21 mouse cellular contexts compared by ENCODE assay signal in the genomic region with DNA sequence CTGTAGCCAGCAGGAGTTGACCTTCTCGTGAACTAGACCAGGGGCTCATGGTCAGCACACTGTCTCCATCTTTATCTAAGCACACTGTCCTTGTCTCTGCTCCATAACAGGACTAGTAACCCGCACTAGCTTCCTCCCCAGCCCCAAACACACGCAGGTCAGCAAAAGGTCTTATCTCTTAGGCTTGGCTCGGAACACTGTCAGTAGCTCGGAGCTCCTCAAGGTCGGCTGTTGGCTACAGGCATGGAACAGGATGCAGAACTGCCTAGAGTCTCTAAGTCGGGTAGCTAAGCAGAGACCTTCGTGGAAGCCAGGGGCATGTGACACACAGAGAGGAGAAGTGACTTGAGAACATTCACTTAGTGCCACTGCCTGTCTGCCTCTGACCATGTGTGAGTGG. TPM values are rescaled to one million over a fixed set of nuclear protein-coding genes. Genes with fewer than 3 reads are reported as not detected.
DNase-seq lines count a peak whose midpoint lies in the region; ATAC-seq lines count a peak whose summit lies in the region.
"Had no signal": no experiment of that assay in that cellular context is flagged by ENCODE, and none has a peak within 500 bp of the region (broad histone marks: within the 10 kb centered on the region; RNA-seq: fewer than 3 reads in every experiment).

No protein-coding gene starts in this region.

- H3K4me1 ChIP-seq in heart, embryonic 14.5 days (ENCODE audit: control insufficient read depth in 2 of 2, insufficient read depth in 2 of 2, low read length in 2 of 2) = peaks cover 29 to 34% of the 10 kb centered on the region in 2 experiments
- peaks cover 60% of the 10 kb centered on the region for H3K4me1 ChIP-seq in liver, embryonic 12.5 days

- ATAC-seq in heart, embryonic 14.5 days (ENCODE audit: insufficient number of reproducible peaks, insufficient read depth, low FRiP score, low read depth) = no peak
- ATAC-seq in liver, embryonic 12.5 days = no peak
- no peak for ATAC-seq in CD4-positive, CD25-positive, alpha-beta regulatory T cell, adult 4 months
- ATAC-seq: hindbrain, embryonic 16.5 days had no signal

- 32% methylated on average over 8 of the region's 8 CpGs for whole genome bisulfite sequencing in heart, embryonic 14.5 days
- 26% methylated on average over 8 of the region's 8 CpGs for WGBS in liver, embryonic 12.5 days (ENCODE audit: insufficient replicate concordance)

- DNase-seq in heart, postnatal 36 days = no peak
- peak; percentile 78 for DNase-seq in adrenal gland, adult 2 months
- DNase-seq in adrenal gland, postnatal 10 days = peak; percentile 72
- DNase-seq in embryo, embryonic 9.5 days (ENCODE audit: extremely low spot score) = no peak
- DNase-seq: cerebellum, adult 11 months; kidney, postnatal 14 days; layer of hippocampus, postnatal 36 days; lung, postnatal 36 days; right cerebral cortex, postnatal 14 days; thymus, postnatal 25 days had no signal

- no peaks in the 10 kb centered on the region for H3K9me3 ChIP-seq in heart, embryonic 14.5 days (ENCODE audit: control insufficient read depth, low read length)
- no peaks in the 10 kb centered on the region for H3K9me3 ChIP-seq in liver, embryonic 12.5 days (replicated peaks)
- H3K9me3 ChIP-seq: limb, embryonic 10.5 days had no signal

- no peaks in the 10 kb centered on the region for H3K27me3 ChIP-seq in heart, embryonic 14.5 days (ENCODE audit: control insufficient read depth, insufficient read depth, low read length)
- no peaks in the 10 kb centered on the region for H3K27me3 ChIP-seq in liver, embryonic 12.5 days (replicated peaks)
- H3K27me3 ChIP-seq: CH12.LX had no signal

- intact Hi-C loops in heart, postnatal 36 days (cut with DNase I) = loop anchor here (10.0 kb wide), 1 partner anchor 517 kb away; the partner anchor contains the start of genes Cd151 and Cracr2b

- H3K9ac ChIP-seq in heart, embryonic 14.5 days (ENCODE audit: low read length) = no peak overlapping the region
- no peak overlapping the region for H3K9ac ChIP-seq in liver, embryonic 12.5 days

- peaks cover 59% of the 10 kb centered on the region for H3K36me3 ChIP-seq in heart, embryonic 14.5 days (ENCODE audit: control insufficient read depth, insufficient read depth, low read length)
- peaks cover 56% of the 10 kb centered on the region for H3K36me3 ChIP-seq in liver, embryonic 12.5 days

- peak overlapping the region; percentile 53 to 74 for H3K27ac ChIP-seq in heart, embryonic 14.5 days (replicated peaks in 1 of 2; ENCODE audit: control insufficient read depth in 1 of 2, insufficient read depth in 1 of 2, low read depth in 2 of 2, low read length in 2 of 2)
- peak overlapping the region; percentile 38 for H3K27ac ChIP-seq in liver, embryonic 12.5 days
- H3K27ac ChIP-seq: limb, embryonic 10.5 days had no signal

- no peak overlapping the region for H3K4me2 ChIP-seq in heart, embryonic 14.5 days (ENCODE audit: low read length)
- no peak overlapping the region for H3K4me2 ChIP-seq in liver, embryonic 12.5 days

- H3K4me3 ChIP-seq in heart, embryonic 14.5 days (ENCODE audit: control insufficient read depth in 1 of 2, insufficient read depth in 1 of 2, low read depth in 1 of 2, low read length in 2 of 2) = no peak overlapping the region
- no peak overlapping the region for H3K4me3 ChIP-seq in liver, embryonic 12.5 days
- H3K4me3 ChIP-seq: erythroblast, embryonic 14.5 days; limb, embryonic 10.5 days had no signal

RNA-seq across cellular contexts. Expression of gene Ifitm5, which starts 1.9 kb away (rescaled TPM):
- 0.65 and 0.82 TPM in 2 replicates for polyA plus RNA-seq in heart, embryonic 14.5 days (2014; fragmentation: Nextera tagmentation; extraction: Ambion mirVana)
- total RNA-seq in heart, postnatal 36 days (2021) = under 1 TPM in 1 of 2 experiments, not detected in 1; 0.42 TPM
- total RNA-seq in adrenal gland, adult 2 months (2021) = 1 to 10 TPM in 1 of 2 experiments, under 1 TPM in 1; 0.78 to 1.3 TPM
- 1.2 and 2.7 TPM in 2 replicates for polyA plus RNA-seq in adrenal gland, adult 2 months (2012; rRNA removed)
- 1 to 10 TPM; 1.4 to 3.3 TPM for total RNA-seq in adrenal gland, postnatal 10 days (2021)
- 0.94 and 0.99 TPM in 2 replicates for polyA plus RNA-seq in liver, embryonic 12.5 days (2016; fragmentation: Nextera tagmentation; extraction: Ambion mirVana)
- not detected for polyA plus RNA-seq in CD4-positive, CD25-positive, alpha-beta regulatory T cell, adult 4 months (2017; shearing (Covaris generic))
- total RNA-seq: common myeloid progenitor, adult 5-6 weeks; layer of hippocampus, postnatal 36 days; midbrain, postnatal 0 days had no signal
- polyA plus RNA-seq: erythroblast, embryonic 14.5 days had no signal

RNA-seq across cellular contexts. Expression of gene Pgghg, which starts 7.0 kb away (rescaled TPM):
- 11.4 and 13.0 TPM in 2 replicates for polyA plus RNA-seq in heart, embryonic 14.5 days (2014; fragmentation: Nextera tagmentation; extraction: Ambion mirVana)
- total RNA-seq in heart, postnatal 36 days (2021) = 1 to 10 TPM; 4.4 to 4.9 TPM
- 10 to 100 TPM; 26.5 to 48.7 TPM for total RNA-seq in adrenal gland, adult 2 months (2021)
- polyA plus RNA-seq in adrenal gland, adult 2 months (2012; rRNA removed) = 56.0 and 59.0 TPM in 2 replicates
- total RNA-seq in adrenal gland, postnatal 10 days (2021) = 10 to 100 TPM; 31.6 to 37.2 TPM
- 7.8 and 7.9 TPM in 2 replicates for polyA plus RNA-seq in liver, embryonic 12.5 days (2016; fragmentation: Nextera tagmentation; extraction: Ambion mirVana)
- polyA plus RNA-seq in CD4-positive, CD25-positive, alpha-beta regulatory T cell, adult 4 months (2017; shearing (Covaris generic)) = 10 to 100 TPM; 15.1 to 30.9 TPM

RNA-seq across cellular contexts. Expression of gene Gm45717, which starts 7.6 kb away (rescaled TPM):
- polyA plus RNA-seq in heart, embryonic 14.5 days (2014; fragmentation: Nextera tagmentation; extraction: Ambion mirVana) = not detected in 2 replicates
- under 1 TPM in 1 of 2 experiments, not detected in 1; 0.76 TPM for total RNA-seq in heart, postnatal 36 days (2021)
- total RNA-seq in adrenal gland, adult 2 months (2021) = not detected
- not detected in 2 replicates for polyA plus RNA-seq in adrenal gland, adult 2 months (2012; rRNA removed)
- total RNA-seq in adrenal gland, postnatal 10 days (2021) = not detected
- not detected in 2 replicates for polyA plus RNA-seq in liver, embryonic 12.5 days (2016; fragmentation: Nextera tagmentation; extraction: Ambion mirVana)
- under 1 TPM in 1 of 2 experiments, not detected in 1; 0.82 TPM for polyA plus RNA-seq in CD4-positive, CD25-positive, alpha-beta regulatory T cell, adult 4 months (2017; shearing (Covaris generic))
- total RNA-seq: CH12.LX; gastrocnemius, postnatal 4 days; layer of hippocampus, postnatal 36 days; midbrain, postnatal 0 days had no signal
- polyA plus RNA-seq: erythroblast, embryonic 14.5 days; hindbrain, embryonic 16.5 days; limb, embryonic 10.5 days; midbrain, postnatal 0 days; neural tube, embryonic 14.5 days had no signal

RNA-seq across cellular contexts. Expression of gene Ifitm2, which starts 7.6 kb away (rescaled TPM):
- polyA plus RNA-seq in heart, embryonic 14.5 days (2014; fragmentation: Nextera tagmentation; extraction: Ambion mirVana) = 615 and 692 TPM in 2 replicates
- total RNA-seq in heart, postnatal 36 days (2021) = 100 to 1,000 TPM; 111 to 112 TPM
- total RNA-seq in adrenal gland, adult 2 months (2021) = 100 to 1,000 TPM; 504 to 654 TPM
- polyA plus RNA-seq in adrenal gland, adult 2 months (2012; rRNA removed) = 947 and 952 TPM in 2 replicates
- total RNA-seq in adrenal gland, postnatal 10 days (2021) = 100 to 1,000 TPM; 418 to 468 TPM
- polyA plus RNA-seq in liver, embryonic 12.5 days (2016; fragmentation: Nextera tagmentation; extraction: Ambion mirVana) = 355 TPM in 2 replicates
- 10 to 100 TPM; 39.6 to 46.5 TPM for polyA plus RNA-seq in CD4-positive, CD25-positive, alpha-beta regulatory T cell, adult 4 months (2017; shearing (Covaris generic))

RNA-seq across cellular contexts. Expression of gene Ifitm1, which starts 18.9 kb away (rescaled TPM):
- polyA plus RNA-seq in heart, embryonic 14.5 days (2014; fragmentation: Nextera tagmentation; extraction: Ambion mirVana) = 7.4 and 8.3 TPM in 2 replicates
- total RNA-seq in heart, postnatal 36 days (2021) = 1 to 10 TPM; 3.4 to 4.1 TPM
- 10 to 100 TPM in 1 of 2 experiments, 1 to 10 TPM in 1; 7.6 to 14.6 TPM for total RNA-seq in adrenal gland, adult 2 months (2021)
- 23.9 and 29.4 TPM in 2 replicates for polyA plus RNA-seq in adrenal gland, adult 2 months (2012; rRNA removed)
- 10 to 100 TPM; 12.2 to 12.4 TPM for total RNA-seq in adrenal gland, postnatal 10 days (2021)
- polyA plus RNA-seq in liver, embryonic 12.5 days (2016; fragmentation: Nextera tagmentation; extraction: Ambion mirVana) = 19.5 and 23.4 TPM in 2 replicates
- not detected for polyA plus RNA-seq in CD4-positive, CD25-positive, alpha-beta regulatory T cell, adult 4 months (2017; shearing (Covaris generic))

Comparison
In these comparisons a context has a peak if more than half of its experiments do, and no peak if none do; other contexts are left out.
1. DNase-seq: peak in adrenal gland, adult 2 months (single experiment) and adrenal gland, postnatal 10 days (single experiment); none in heart, postnatal 36 days (0 of 2) and embryo, embryonic 9.5 days (single experiment).